Mouse (Mus musculus) embryonic fibroblast, embryonic 13.5 days (primary cell): ENCODE measurements around the gene Gabarap. TPM values are rescaled to one million over a fixed set of nuclear protein-coding genes. Genes with fewer than 3 reads are reported as not detected.

Experiments used
- H3K27ac ChIP-seq: 2 replicates; pipeline ENCODE4 v1.5.1; 2012; ENCODE audit warnings: low read length, control low read depth, inconsistent platforms; ENCODE audit not compliant: insufficient read depth
- H3K4me1 ChIP-seq: 2 replicates; pipeline ENCODE4 v1.6.1; 2011; ENCODE audit warnings: low read length; ENCODE audit not compliant: control insufficient read depth, insufficient read depth
- H3K4me3 ChIP-seq: 2 replicates; pipeline ENCODE4 v1.5.1; 2011; ENCODE audit warnings: mild to moderate bottlenecking, control low read depth, low read length; ENCODE audit not compliant: insufficient read depth
- CTCF ChIP-seq: IDR thresholded peaks from 2 replicates; pipeline ENCODE4 v1.5.1; 2011; ENCODE audit warnings: mild to moderate bottlenecking, control low read depth, low read length, moderate library complexity, borderline replicate concordance; ENCODE audit not compliant: insufficient read depth
- POLR2A ChIP-seq: IDR thresholded peaks from 2 replicates; pipeline ENCODE4 v1.6.1; 2011; ENCODE audit warnings: low read depth, mild to moderate bottlenecking, control low read depth, low read length, moderate library complexity
- polyA plus RNA-seq: library from polyadenylated mRNA; stranded (reverse); fragments of >200 nt; gene quantifications from 2 replicates; pipeline ENCODE4 v1.2.4, GENCODE M21; 2011; ENCODE audit warnings: low read depth; ENCODE audit not compliant: missing spikeins, insufficient read length

Gabarap gene
- polyA plus RNA-seq, 1 experiment: 646 TPM

- TF ChIP-seq CTCF: no peak
- no peak for TF ChIP-seq POLR2A
- H3K4me3 ChIP-seq: 0 out of 2 replicates have a peak overlapping the region, but pooled peaks have one; percentile 98
- H3K4me1 ChIP-seq: no peaks in the 10 kb centered on the region
- no peak overlapping the region for H3K27ac ChIP-seq
Measured at GRCm38 (mm10) chr11:69983377-69983776, 7.6 kb upstream of the Gabarap start.

- Histone ChIP-seq H3K4me3 (no peak overlapping the region), H3K4me1 (no peaks in the 10 kb centered on the region), H3K27ac (no peak overlapping the region)
- no peak for TF ChIP-seq CTCF
Measured at GRCm38 (mm10) chr11:69984431-69984830, 6.5 kb upstream of the Gabarap start.

- no peak for TF ChIP-seq POLR2A
- TF ChIP-seq CTCF: no peak
- Histone ChIP-seq H3K4me1 (no peaks in the 10 kb centered on the region), H3K4me3 (no peak overlapping the region), H3K27ac (peak overlapping the region; percentile 14)
Measured at GRCm38 (mm10) chr11:69989949-69990348, 994 bp upstream of the Gabarap start.

GRCm38 (mm10) chr11:69991711-69992110, 768 bp downstream of the Gabarap start:
- peak overlapping the region; percentile 91 for H3K4me3 ChIP-seq
- H3K27ac ChIP-seq: peak overlapping the region; percentile 85
- no peak for TF ChIP-seq POLR2A
- TF ChIP-seq CTCF: no peak
- no peaks in the 10 kb centered on the region for H3K4me1 ChIP-seq

GRCm38 (mm10) chr11:69992396-69992795, 1.5 kb downstream of the Gabarap start:
- TF ChIP-seq POLR2A: no peak
- no peak for TF ChIP-seq CTCF
- Histone ChIP-seq H3K4me1 (no peaks in the 10 kb centered on the region), H3K27ac (no peak overlapping the region), H3K4me3 (peak overlapping the region; percentile 91)

GRCm38 (mm10) chr11:69992932-69993331, 2.0 kb downstream of the Gabarap start:
- Histone ChIP-seq H3K4me1 (no peaks in the 10 kb centered on the region), H3K4me3 (peak overlapping the region; percentile 91), H3K27ac (no peak overlapping the region)
- no peak for TF ChIP-seq POLR2A
- no peak for TF ChIP-seq CTCF

- H3K4me1 ChIP-seq: 0 out of 2 replicates have a peak, but pooled peaks cover 3% of the 10 kb centered on the region
- no peak overlapping the region for H3K27ac ChIP-seq
- no peak for TF ChIP-seq POLR2A
- no peak for TF ChIP-seq CTCF
- no peak overlapping the region for H3K4me3 ChIP-seq
Measured at GRCm38 (mm10) chr11:69994401-69995090, 3.6 kb downstream of the Gabarap start.

- TF ChIP-seq CTCF (no peak), POLR2A (peak; percentile 82)
- Histone ChIP-seq H3K4me3 (peak within 1 kb of the TSS; percentile 79), H3K4me1 (0 out of 2 replicates have a peak, but pooled peaks cover 3% of the 10 kb centered on the region), H3K27ac (peak within 1 kb of the TSS; percentile 96)
Measured at GRCm38 (mm10) chr11:69995391-69995960, 4.5 kb downstream of the Gabarap start, which contains the start of gene Phf23. Phf23 (plus strand) TSS chr11:69995777.

- no peak for TF ChIP-seq CTCF
- TF ChIP-seq POLR2A: peak; percentile 25; the same call in 1 of the 2 replicates
- peak overlapping the region; percentile 96 for H3K27ac ChIP-seq
Measured at GRCm38 (mm10) chr11:69996161-69997061, 5.5 kb downstream of the Gabarap start.

GRCm38 (mm10) chr11:69997070-69997509, 6.1 kb downstream of the Gabarap start:
- peak overlapping the region; percentile 79 for H3K4me3 ChIP-seq
- 0 out of 2 replicates have a peak, but pooled peaks cover 3% of the 10 kb centered on the region for H3K4me1 ChIP-seq

More at GRCm38 (mm10) chr11:69996161-69997061, 5.5 kb downstream of the Gabarap start:
- Histone ChIP-seq H3K4me3 (peak overlapping the region; percentile 79), H3K4me1 (0 out of 2 replicates have a peak, but pooled peaks cover 3% of the 10 kb centered on the region)

More at GRCm38 (mm10) chr11:69997070-69997509, 6.1 kb downstream of the Gabarap start:
- no peak for TF ChIP-seq CTCF
- peak; percentile 62 for TF ChIP-seq POLR2A
- peak overlapping the region; percentile 94 for H3K27ac ChIP-seq
